Mouse (Mus musculus) hindbrain, embryonic 15.5 days (tissue): ENCODE data around the gene Qpctl. TPM values are rescaled to one million over a fixed set of nuclear protein-coding genes. Genes with fewer than 3 reads are reported as not detected.

Experiments
- ATAC-seq: fragments of 200-750 bp; cut with Nextera tagmentation; 2 replicates; pipeline ENCODE4 v1.8.0; 2017; ENCODE audit warnings: low read depth, moderate number of reproducible peaks, moderate TSS enrichment; ENCODE audit not compliant: low FRiP score
- H3K27ac ChIP-seq: fragments of 300-500 bp; sonication (generic); replicated peaks from 2 replicates; pipeline ENCODE4 v1.5.1; 2015; ENCODE audit warnings: mild to moderate bottlenecking, inconsistent platforms
- H3K27me3 ChIP-seq: fragments of 300-500 bp; sonication (generic); 2 replicates; pipeline ENCODE4 v1.6.1; 2015; ENCODE audit warnings: control low read depth, inconsistent platforms
- H3K36me3 ChIP-seq: fragments of 300-500 bp; sonication (generic); 2 replicates; pipeline ENCODE4 v1.6.1; 2015; ENCODE audit warnings: control low read depth, inconsistent platforms
- H3K4me1 ChIP-seq: fragments of 300-500 bp; sonication (generic); replicated peaks from 2 replicates; pipeline ENCODE4 v1.6.1; 2015; ENCODE audit warnings: control low read depth, inconsistent platforms
- H3K4me2 ChIP-seq: fragments of 300-500 bp; sonication (generic); 2 replicates; pipeline ENCODE4 v1.6.1; 2015; ENCODE audit warnings: moderate library complexity, mild to moderate bottlenecking, inconsistent platforms
- H3K4me3 ChIP-seq: fragments of 300-500 bp; sonication (generic); 2 replicates; pipeline ENCODE4 v1.5.1; 2015; ENCODE audit warnings: mild to moderate bottlenecking, inconsistent platforms
- H3K9ac ChIP-seq: fragments of 300-500 bp; sonication (generic); 2 replicates; pipeline ENCODE4 v1.6.1; 2015; ENCODE audit warnings: inconsistent platforms
- H3K9me3 ChIP-seq: fragments of 300-500 bp; sonication (generic); 2 replicates; pipeline ENCODE4 v1.6.1; 2016; ENCODE audit warnings: control low read depth, inconsistent platforms
- WGBS: fragments of 180-500 bp; shearing (Covaris S2); methylation state at CpG from one replicate; pipeline ENCODE4 v1.1.7; 2015; 5-methylcytosine and 5-hydroxymethylcytosine counted together
- polyA plus RNA-seq: library from polyadenylated mRNA; unstranded; fragments of >200 nt; fragmentation: Nextera tagmentation; extraction: Ambion mirVana; gene quantifications from 2 replicates; pipeline ENCODE4 v1.2.1, GENCODE M21; 2015

Qpctl gene
- polyA plus RNA-seq, 1 experiment from 2014 or later = 24.2 TPM

GRCm38 (mm10) chr7:19176516-19176947, 27.4 kb upstream of the Qpctl start:
- WGBS = 2% methylated on average over 21 of the region's 21 CpGs

DNA sequence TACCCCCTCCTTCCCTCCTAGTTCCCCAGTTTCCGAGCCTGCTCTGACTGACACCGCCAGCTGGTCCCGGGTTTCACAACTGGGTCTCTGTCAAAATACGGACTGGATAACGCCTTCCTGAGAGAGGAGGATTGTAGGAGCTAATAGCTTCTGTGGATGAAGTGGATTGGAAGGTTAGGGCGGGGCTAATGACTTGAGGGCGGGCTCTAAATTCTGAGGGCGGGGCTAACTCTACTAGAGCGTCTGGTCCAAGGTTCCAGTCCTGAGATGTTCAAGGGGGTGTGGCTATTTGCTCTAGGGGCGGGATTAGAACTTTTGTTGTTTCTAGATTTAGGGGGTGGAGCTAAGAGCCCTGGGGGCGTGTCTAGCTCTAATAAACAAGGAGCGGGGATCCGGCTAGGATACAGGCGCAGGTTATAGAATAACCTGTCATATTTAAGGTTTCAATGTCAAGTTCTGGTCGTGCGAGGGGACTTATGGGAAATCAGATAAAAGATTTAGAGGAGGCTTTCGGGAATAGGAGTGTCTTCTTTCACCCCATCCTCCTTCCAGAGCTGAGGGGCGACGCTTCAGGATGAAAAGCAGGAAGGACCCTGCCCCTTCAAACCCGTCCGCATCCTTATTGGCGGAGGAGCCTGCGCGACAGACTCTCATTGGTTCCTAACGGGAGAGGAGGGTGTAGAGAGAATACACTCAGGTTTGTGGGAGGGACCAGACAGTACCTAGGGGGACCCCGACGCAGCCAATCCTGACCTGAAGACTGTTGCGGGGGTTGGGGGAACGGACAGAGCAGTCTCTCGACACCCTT, 26.8 kb upstream of the Qpctl start, which contains the start of gene Eml2:
Gene Eml2 (plus strand): TSS at position 714 of the 808 bp plus-strand sequence.
- Histone ChIP-seq H3K4me2 (peak within 1 kb of the TSS; percentile 78), H3K27ac (peak within 1 kb of the TSS; percentile 83), H3K9me3 (no peaks in the 10 kb centered on the region), H3K9ac (peak within 1 kb of the TSS; percentile 83), H3K36me3 (no peaks in the 10 kb centered on the region), H3K4me1 (peaks cover 51% of the 10 kb centered on the region), H3K27me3 (peaks cover 29% of the 10 kb centered on the region; the same call in 1 of the 2 replicates), H3K4me3 (peak within 1 kb of the TSS; percentile 78)
- peak; percentile 95 for ATAC-seq
- WGBS = 1% methylated on average over 30 of the region's 30 CpGs

More at GRCm38 (mm10) chr7:19176516-19176947, 27.4 kb upstream of the Qpctl start:
- peak overlapping the region; percentile 78 for H3K4me2 ChIP-seq
- no peaks in the 10 kb centered on the region for H3K36me3 ChIP-seq
- peaks cover 31% of the 10 kb centered on the region; the same call in 1 of the 2 replicates for H3K27me3 ChIP-seq
- peak overlapping the region; percentile 78 for H3K4me3 ChIP-seq
- H3K4me1 ChIP-seq = peaks cover 55% of the 10 kb centered on the region
- peak overlapping the region; percentile 83 for H3K27ac ChIP-seq
- peak; percentile 49 for ATAC-seq
- H3K9ac ChIP-seq = peak overlapping the region; percentile 83
- no peaks in the 10 kb centered on the region for H3K9me3 ChIP-seq

- H3K36me3 ChIP-seq = no peaks in the 10 kb centered on the region
- 2% methylated on average over 17 of the region's 17 CpGs for WGBS
- 0 out of 2 replicates have a peak, but pooled peaks cover 8% of the 10 kb centered on the region for H3K27me3 ChIP-seq
- H3K9me3 ChIP-seq = no peaks in the 10 kb centered on the region
- peak overlapping the region; percentile 25 for H3K4me3 ChIP-seq
- peak overlapping the region; percentile 57 for H3K4me2 ChIP-seq
- H3K4me1 ChIP-seq = peaks cover 32% of the 10 kb centered on the region
- peak overlapping the region; percentile 23; the same call in 1 of the 2 replicates for H3K27ac ChIP-seq
- ATAC-seq = no peak
- 0 out of 2 replicates have a peak overlapping the region, but pooled peaks have one; percentile 2 for H3K9ac ChIP-seq
Observed at GRCm38 (mm10) chr7:19172874-19173273, 23.8 kb upstream of the Qpctl start.

GRCm38 (mm10) chr7:19171831-19172230, 22.7 kb upstream of the Qpctl start:
- no peak overlapping the region for H3K4me3 ChIP-seq
- peaks cover 22% of the 10 kb centered on the region for H3K4me1 ChIP-seq
- WGBS = 34% methylated on average over 8 of the region's 8 CpGs
- no peaks in the 10 kb centered on the region for H3K27me3 ChIP-seq
- no peaks in the 10 kb centered on the region for H3K36me3 ChIP-seq
- no peak overlapping the region for H3K27ac ChIP-seq
- no peak for ATAC-seq
- H3K4me2 ChIP-seq = no peak overlapping the region
- no peaks in the 10 kb centered on the region for H3K9me3 ChIP-seq
- H3K9ac ChIP-seq = no peak overlapping the region

GRCm38 (mm10) chr7:19170142-19170541, 21.1 kb upstream of the Qpctl start:
- Histone ChIP-seq H3K9ac (no peak overlapping the region), H3K27ac (no peak overlapping the region), H3K27me3 (no peaks in the 10 kb centered on the region), H3K4me1 (peaks cover 22% of the 10 kb centered on the region), H3K36me3 (no peaks in the 10 kb centered on the region), H3K4me3 (no peak overlapping the region), H3K4me2 (no peak overlapping the region), H3K9me3 (no peaks in the 10 kb centered on the region)
- peak; percentile 29; the same call in 1 of the 2 replicates for ATAC-seq
- 48% methylated on average over 8 of the region's 8 CpGs for WGBS

GRCm38 (mm10) chr7:19169506-19169905, 20.4 kb upstream of the Qpctl start:
- no peak overlapping the region for H3K27ac ChIP-seq
- H3K36me3 ChIP-seq = no peaks in the 10 kb centered on the region
- H3K27me3 ChIP-seq = peaks cover 5% of the 10 kb centered on the region; the same call in 1 of the 2 replicates
- H3K4me2 ChIP-seq = no peak overlapping the region
- H3K9ac ChIP-seq = no peak overlapping the region
- no peaks in the 10 kb centered on the region for H3K9me3 ChIP-seq
- no peak for ATAC-seq
- H3K4me1 ChIP-seq = peaks cover 27% of the 10 kb centered on the region
- no peak overlapping the region for H3K4me3 ChIP-seq
- WGBS = 61% methylated on average over 10 of the region's 10 CpGs

DNA sequence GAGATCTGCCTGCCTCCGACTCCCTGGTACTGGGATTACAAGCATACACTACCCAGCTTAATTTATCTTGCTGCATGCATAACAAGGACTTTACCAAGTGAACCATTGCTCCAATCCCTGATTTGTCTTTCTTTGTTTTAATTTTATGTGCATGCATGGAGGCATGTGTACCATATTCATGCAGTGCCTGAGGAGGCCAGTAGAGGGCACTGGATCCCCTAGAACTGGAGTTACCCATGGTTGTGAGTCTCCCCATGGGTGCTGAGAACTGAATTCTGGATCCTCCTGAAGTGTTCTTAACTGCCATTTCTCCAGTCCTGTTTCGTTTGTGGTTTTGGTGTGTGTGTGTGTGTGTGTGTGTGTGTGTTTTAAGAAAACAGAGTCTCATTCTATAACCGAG, 17.9 kb upstream of the Qpctl start:
- WGBS = 96% methylated on average over 3 of the region's 3 CpGs
- Histone ChIP-seq H3K9me3 (no peaks in the 10 kb centered on the region), H3K4me2 (no peak overlapping the region), H3K9ac (no peak overlapping the region), H3K4me1 (peaks cover 18% of the 10 kb centered on the region), H3K4me3 (no peak overlapping the region), H3K27ac (no peak overlapping the region), H3K36me3 (no peaks in the 10 kb centered on the region), H3K27me3 (peaks cover 27% of the 10 kb centered on the region)
- no peak for ATAC-seq

DNA sequence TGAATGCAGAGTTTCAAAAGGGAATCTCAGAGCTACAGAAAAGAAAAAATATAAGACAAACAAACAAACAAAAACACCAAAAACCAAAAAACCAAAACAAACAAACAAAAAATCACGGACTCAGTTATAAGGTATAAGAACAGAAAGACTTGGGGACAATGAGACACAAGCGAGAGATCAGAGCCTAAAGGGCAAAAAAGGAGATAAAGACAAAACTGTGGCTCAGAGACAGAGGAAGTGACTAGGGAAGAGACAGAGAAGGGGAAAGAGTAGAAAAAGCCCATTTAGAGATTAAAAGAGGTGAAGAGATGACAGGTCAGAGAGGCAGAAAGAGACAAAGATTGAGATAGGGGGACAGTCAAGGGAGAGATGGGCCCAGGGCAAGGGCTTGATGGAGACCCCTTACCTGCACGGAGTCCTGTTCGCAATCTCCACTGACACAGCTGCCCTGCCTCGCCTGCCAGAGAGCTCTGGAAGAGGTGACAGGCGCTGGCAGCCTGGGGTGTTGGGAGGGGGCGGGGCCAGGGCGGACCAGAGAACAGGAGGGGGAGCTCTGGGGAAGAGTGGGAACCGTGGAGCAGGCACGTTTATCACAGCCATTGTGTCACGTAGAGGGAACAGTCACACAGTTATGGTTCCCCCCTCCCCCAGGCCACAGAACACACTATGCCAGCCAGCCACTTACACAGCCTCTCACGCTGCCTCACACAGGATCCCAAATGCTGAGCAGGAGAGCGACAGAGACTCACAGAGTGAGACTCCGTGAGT, 16.7 kb upstream of the Qpctl start, which contains the start of gene Gipr:
Gene Gipr (minus strand): TSS at position 472 of the 768 bp plus-strand sequence.
- H3K9me3 ChIP-seq = no peaks in the 10 kb centered on the region
- no peak within 1 kb of the TSS for H3K4me3 ChIP-seq
- 12% methylated on average over 14 of the region's 14 CpGs for WGBS
- H3K9ac ChIP-seq = no peak within 1 kb of the TSS
- H3K27ac ChIP-seq = no peak within 1 kb of the TSS
- peak within 1 kb of the TSS; percentile 40 for H3K4me2 ChIP-seq
- H3K27me3 ChIP-seq = peaks cover 29% of the 10 kb centered on the region
- ATAC-seq = no peak
- no peaks in the 10 kb centered on the region for H3K36me3 ChIP-seq
- peaks cover 16% of the 10 kb centered on the region for H3K4me1 ChIP-seq

GRCm38 (mm10) chr7:19164978-19165377, 15.9 kb upstream of the Qpctl start:
- peaks cover 29% of the 10 kb centered on the region for H3K27me3 ChIP-seq
- peak overlapping the region; percentile 40 for H3K4me2 ChIP-seq
- no peaks in the 10 kb centered on the region for H3K9me3 ChIP-seq
- ATAC-seq = no peak
- no peak overlapping the region for H3K27ac ChIP-seq
- no peaks in the 10 kb centered on the region for H3K36me3 ChIP-seq
- 5% methylated on average over 13 of the region's 13 CpGs for WGBS
- no peak overlapping the region for H3K4me3 ChIP-seq
- H3K4me1 ChIP-seq = peaks cover 23% of the 10 kb centered on the region
- no peak overlapping the region for H3K9ac ChIP-seq

GRCm38 (mm10) chr7:19164189-19164588, 15.1 kb upstream of the Qpctl start:
- H3K4me3 ChIP-seq = no peak overlapping the region
- H3K9ac ChIP-seq = no peak overlapping the region
- peak overlapping the region; percentile 40 for H3K4me2 ChIP-seq
- peaks cover 36% of the 10 kb centered on the region for H3K27me3 ChIP-seq
- WGBS = 4% methylated on average over 6 of the region's 6 CpGs
- H3K27ac ChIP-seq = no peak overlapping the region
- H3K4me1 ChIP-seq = peaks cover 31% of the 10 kb centered on the region
- H3K36me3 ChIP-seq = no peaks in the 10 kb centered on the region
- ATAC-seq = 0 out of 2 replicates have a peak, but pooled peaks have one; percentile 13
- no peaks in the 10 kb centered on the region for H3K9me3 ChIP-seq

DNA sequence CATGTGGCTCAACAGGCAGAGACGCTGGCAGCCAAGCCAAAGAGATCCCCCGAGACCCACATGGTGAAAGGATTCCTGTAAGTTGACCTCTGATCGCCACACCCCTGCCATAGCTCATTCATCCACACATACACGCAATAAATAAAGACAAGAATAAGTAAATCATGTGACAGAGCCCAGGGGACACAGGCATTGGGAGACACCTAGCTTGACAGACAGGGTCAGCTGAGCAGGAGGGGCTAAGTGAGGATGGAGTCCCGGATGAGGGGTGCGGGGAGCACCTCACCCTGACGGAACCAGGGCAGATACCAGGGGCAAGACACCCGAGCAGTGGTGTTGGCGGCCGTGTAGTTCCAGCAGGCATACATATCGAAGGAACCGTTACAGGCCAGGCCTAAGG, 14.7 kb upstream of the Qpctl start:
- Histone ChIP-seq H3K9ac (no peak overlapping the region), H3K36me3 (no peaks in the 10 kb centered on the region), H3K27ac (no peak overlapping the region), H3K27me3 (peaks cover 38% of the 10 kb centered on the region), H3K4me3 (no peak overlapping the region), H3K4me2 (peak overlapping the region; percentile 40; the same call in 1 of the 2 replicates), H3K9me3 (no peaks in the 10 kb centered on the region), H3K4me1 (peaks cover 32% of the 10 kb centered on the region)
- 25% methylated on average over 12 of the region's 12 CpGs for WGBS
- no peak for ATAC-seq

DNA sequence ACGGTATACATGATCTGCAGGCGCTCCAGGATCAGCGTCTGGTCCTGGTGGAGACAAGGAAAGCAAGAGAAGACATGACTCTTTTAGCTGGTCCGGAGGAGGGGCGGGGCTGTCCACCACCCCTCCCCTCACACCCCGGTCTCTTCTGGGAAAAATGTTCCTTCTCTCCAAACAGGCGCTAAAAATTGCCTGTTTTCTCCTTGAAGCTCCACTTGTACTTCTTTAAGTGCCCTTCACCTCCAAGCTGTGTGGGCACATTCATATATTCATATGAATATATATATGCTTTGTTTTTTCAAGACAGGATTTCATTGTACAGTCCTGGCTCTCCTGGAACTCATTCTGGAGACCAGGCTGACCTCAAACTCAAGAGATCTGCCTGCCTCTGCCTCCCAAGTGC, 13.8 kb upstream of the Qpctl start:
- no peaks in the 10 kb centered on the region for H3K9me3 ChIP-seq
- H3K4me3 ChIP-seq = no peak overlapping the region
- no peaks in the 10 kb centered on the region for H3K36me3 ChIP-seq
- peaks cover 32% of the 10 kb centered on the region for H3K4me1 ChIP-seq
- H3K27ac ChIP-seq = no peak overlapping the region
- 88% methylated on average over 7 of the region's 7 CpGs for WGBS
- no peak for ATAC-seq
- peaks cover 38% of the 10 kb centered on the region for H3K27me3 ChIP-seq
- H3K4me2 ChIP-seq = no peak overlapping the region
- H3K9ac ChIP-seq = no peak overlapping the region
